Mouse (Mus musculus) hindbrain, postnatal 0 days (tissue): ENCODE data around the gene Zdhhc18. TPM values are rescaled to one million over a fixed set of nuclear protein-coding genes. Genes with fewer than 3 reads are reported as not detected.
A peak's percentile ranks its signal among the peaks of the same experiment; 100 is the strongest.

Experiments used
- ATAC-seq: fragments of 200-750 bp; cut with Nextera tagmentation; 2 replicates; pipeline ENCODE4 v1.8.0; 2017; ENCODE audit warnings: mild to moderate bottlenecking, moderate TSS enrichment, moderate library complexity
- DNase-seq: peaks from one replicate; pipeline ENCODE4 v3.0.0-alpha.2; 2015; ENCODE audit warnings: low spot score
- H3K27ac ChIP-seq: fragments of 300-500 bp; sonication (generic); 2 replicates; pipeline ENCODE4 v1.5.1; 2014; ENCODE audit warnings: mild to moderate bottlenecking
- H3K27me3 ChIP-seq: fragments of 300-500 bp; sonication (generic); 2 replicates; pipeline ENCODE4 v1.6.1; 2014; ENCODE audit warnings: low read length, mixed read lengths; ENCODE audit not compliant: insufficient read depth
- H3K36me3 ChIP-seq: fragments of 300-500 bp; sonication (generic); 2 replicates; pipeline ENCODE4 v1.6.1; 2014; ENCODE audit warnings: low read length, mixed read lengths; ENCODE audit not compliant: insufficient read depth
- H3K4me1 ChIP-seq: fragments of 300-500 bp; sonication (generic); 2 replicates; pipeline ENCODE4 v1.6.1; 2014; ENCODE audit warnings: antibody characterized with exemption, low read length, mixed read lengths; ENCODE audit not compliant: insufficient read depth
- H3K4me2 ChIP-seq: fragments of 300-500 bp; sonication (generic); 2 replicates; pipeline ENCODE4 v1.6.1; 2014; ENCODE audit warnings: low read depth, mild to moderate bottlenecking, low read length, moderate library complexity, mixed read lengths
- H3K4me3 ChIP-seq: fragments of 300-500 bp; sonication (generic); 2 replicates; pipeline ENCODE4 v1.5.1; 2014; ENCODE audit warnings: low read length
- H3K9ac ChIP-seq: fragments of 300-500 bp; sonication (generic); replicated peaks from 2 replicates; pipeline ENCODE4 v1.6.1; 2014; ENCODE audit warnings: mild to moderate bottlenecking, low read length, moderate library complexity, mixed read lengths
- H3K9me3 ChIP-seq: fragments of 300-500 bp; sonication (generic); 2 replicates; pipeline ENCODE4 v1.6.1; 2016; ENCODE audit warnings: low read length, mixed read lengths
- CTCF ChIP-seq: IDR thresholded peaks from 2 replicates; pipeline ENCODE4 v1.5.1; 2016; ENCODE audit warnings: antibody characterized with exemption, control low read depth, low read depth
- whole genome bisulfite sequencing: fragments of 180-500 bp; shearing (Covaris S2); extraction: QIAGEN DNeasy Blood & Tissue Kit; methylation state at CpG from one replicate; pipeline ENCODE4 v1.1.7; 2014; 5-methylcytosine and 5-hydroxymethylcytosine counted together
- polyA plus RNA-seq: library from polyadenylated mRNA; unstranded; fragments of >200 nt; fragmentation: Nextera tagmentation; extraction: Ambion mirVana; gene quantifications from 2 replicates; pipeline ENCODE4 v1.2.1, GENCODE M21; 2015
- total RNA-seq: library from RNA; depleted of rRNA; stranded (reverse); fragments of >200 nt; gene quantifications from 2 replicates; pipeline ENCODE4 v1.2.3, GENCODE M21; 2014

Gene Zdhhc18
- total and polyA plus RNA-seq, 2 experiments from 2014 or later = 8.2 to 22.6 TPM

GRCm38 (mm10) chr4:133645680-133646079 lies 4.3 kb downstream of the Zdhhc18 start:
- no peak overlapping the region for H3K4me2 ChIP-seq
- no peak for TF ChIP-seq CTCF
- H3K4me3 ChIP-seq = no peak overlapping the region
- ATAC-seq = no peak
- 47% methylated on average over 21 of the region's 21 CpGs for WGBS
- no peaks in the 10 kb centered on the region for H3K27me3 ChIP-seq
- H3K9ac ChIP-seq = no peak overlapping the region
- no peak for DNase-seq
- no peaks in the 10 kb centered on the region for H3K4me1 ChIP-seq
- 0 out of 2 replicates have a peak, but pooled peaks cover 8% of the 10 kb centered on the region for H3K9me3 ChIP-seq
- no peak overlapping the region for H3K27ac ChIP-seq
- H3K36me3 ChIP-seq = no peaks in the 10 kb centered on the region

GRCm38 (mm10) chr4:133645195-133645594 lies 4.8 kb downstream of the Zdhhc18 start:
- peak; percentile 39; the same call in 1 of the 2 replicates for TF ChIP-seq CTCF
- Histone ChIP-seq H3K9ac (no peak overlapping the region), H3K4me2 (no peak overlapping the region), H3K9me3 (0 out of 2 replicates have a peak, but pooled peaks cover 8% of the 10 kb centered on the region), H3K36me3 (no peaks in the 10 kb centered on the region), H3K4me1 (no peaks in the 10 kb centered on the region), H3K27me3 (no peaks in the 10 kb centered on the region), H3K4me3 (no peak overlapping the region), H3K27ac (no peak overlapping the region)
- ATAC-seq (no peak), DNase-seq (no peak)
- WGBS = 90% methylated on average over 3 of the region's 3 CpGs

- DNase-seq (no peak), ATAC-seq (no peak)
- H3K9ac ChIP-seq = no peak overlapping the region
- no peaks in the 10 kb centered on the region for H3K36me3 ChIP-seq
- no peak for TF ChIP-seq CTCF
- WGBS = 83% methylated on average over 5 of the region's 5 CpGs
- H3K9me3 ChIP-seq = no peaks in the 10 kb centered on the region
- no peaks in the 10 kb centered on the region for H3K27me3 ChIP-seq
- no peak overlapping the region for H3K4me3 ChIP-seq
- H3K4me2 ChIP-seq = no peak overlapping the region
- H3K4me1 ChIP-seq = peaks cover 19% of the 10 kb centered on the region
- no peak overlapping the region for H3K27ac ChIP-seq
These were observed 15.9 kb downstream of the Zdhhc18 start for GRCm38 (mm10) chr4:133634043-133634410.

DNA sequence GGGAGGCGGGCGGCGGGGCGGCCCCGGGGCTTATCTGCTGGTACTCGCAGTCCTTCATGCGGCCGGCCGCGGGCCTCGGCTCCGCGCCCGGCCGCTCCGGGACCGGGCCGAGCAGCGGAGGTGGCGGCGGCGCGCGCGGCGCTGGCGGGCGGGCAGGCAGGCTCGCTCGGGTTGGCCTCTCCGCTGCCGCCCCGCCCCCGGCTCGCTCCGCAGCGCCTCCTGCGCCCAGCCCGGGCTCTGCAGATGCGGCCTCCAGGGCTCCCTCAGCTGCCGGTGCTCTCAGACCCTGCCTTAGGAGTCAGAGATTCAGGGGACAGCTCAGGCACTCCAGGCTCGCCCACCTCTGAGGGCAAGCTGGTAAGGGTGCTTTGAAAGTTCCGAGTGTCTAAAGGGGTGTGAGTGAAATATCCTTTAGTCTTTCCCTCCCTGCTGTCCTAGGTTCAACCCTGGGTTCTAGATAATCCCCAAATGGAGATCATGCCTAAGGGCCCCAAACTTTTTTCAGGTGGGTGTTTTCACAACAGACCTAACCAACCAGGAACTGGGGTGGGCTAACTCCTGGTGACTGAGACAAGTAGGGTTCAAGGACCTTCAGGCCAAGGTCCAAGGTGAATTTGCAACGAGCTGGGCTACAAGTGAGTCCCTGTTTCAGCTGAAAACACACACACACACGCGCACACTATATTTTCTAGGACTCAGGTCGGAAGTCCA lies 16.5 kb downstream of the Zdhhc18 start:
- WGBS = 20% methylated on average over 19 of the region's 47 CpGs

GRCm38 (mm10) chr4:133632483-133633327 lies 17.2 kb downstream of the Zdhhc18 start:
- Histone ChIP-seq H3K27me3 (no peaks in the 10 kb centered on the region), H3K9me3 (no peaks in the 10 kb centered on the region), H3K4me3 (peak overlapping the region; percentile 90), H3K4me2 (peak overlapping the region; percentile 89), H3K36me3 (no peaks in the 10 kb centered on the region), H3K4me1 (peaks cover 19% of the 10 kb centered on the region), H3K27ac (peak overlapping the region; percentile 82), H3K9ac (peak overlapping the region; percentile 91)
- no peak for TF ChIP-seq CTCF
- WGBS = under 1% methylated on average over 34 of the region's 69 CpGs
- peak; percentile 73 for ATAC-seq
- no peak for DNase-seq

More for the DNA sequence above, 16.5 kb downstream of the Zdhhc18 start:
- peak overlapping the region; percentile 82 for H3K27ac ChIP-seq
- ATAC-seq (peak; percentile 92), DNase-seq (peak; percentile 91)
- peak overlapping the region; percentile 89 for H3K4me2 ChIP-seq
- TF ChIP-seq CTCF = peak; percentile 61
- H3K9me3 ChIP-seq = no peaks in the 10 kb centered on the region
- peak overlapping the region; percentile 91 for H3K9ac ChIP-seq
- peak overlapping the region; percentile 90 for H3K4me3 ChIP-seq
- no peaks in the 10 kb centered on the region for H3K36me3 ChIP-seq
- no peaks in the 10 kb centered on the region for H3K27me3 ChIP-seq
- peaks cover 19% of the 10 kb centered on the region for H3K4me1 ChIP-seq

- H3K27me3 ChIP-seq = no peaks in the 10 kb centered on the region
- ATAC-seq (no peak), DNase-seq (no peak)
- H3K36me3 ChIP-seq = no peaks in the 10 kb centered on the region
- no peaks in the 10 kb centered on the region for H3K9me3 ChIP-seq
- peak overlapping the region; percentile 90 for H3K4me3 ChIP-seq
- H3K9ac ChIP-seq = peak overlapping the region; percentile 91
- peaks cover 19% of the 10 kb centered on the region for H3K4me1 ChIP-seq
- H3K27ac ChIP-seq = 0 out of 2 replicates have a peak overlapping the region, but pooled peaks have one; percentile 82
- H3K4me2 ChIP-seq = peak overlapping the region; percentile 89
- no peak for TF ChIP-seq CTCF
- 27% methylated on average over 9 of the region's 9 CpGs for WGBS
These were observed 18.1 kb downstream of the Zdhhc18 start for GRCm38 (mm10) chr4:133631769-133632411.
